Comparison of ENCODE assay signal across 8 mouse cellular contexts in genomic region chr10:20915623-20916045, GRCm38 (mm10). TPM values are rescaled to one million over a fixed set of nuclear protein-coding genes. Genes with fewer than 3 reads are reported as not detected.
DNase-seq lines count a peak whose midpoint lies in the region.

No protein-coding gene starts in this region.

- peak overlapping the region; percentile 27 for H3K27ac ChIP-seq in macrophage

- peak; percentile 53 for DNase-seq in gastrocnemius, adult 18-20 months (ENCODE audit: low spot score)
- no peak for DNase-seq in gastrocnemius, adult 8-10 months (ENCODE audit: low spot score in 2 of 2)
- DNase-seq in right cerebral cortex, postnatal 14 days: peak; percentile 43
- no peak for DNase-seq in right cerebral cortex, adult 2 months (ENCODE audit: low spot score in 2 of 2)
- peak; percentile 9 for DNase-seq in cerebellum, adult 9-11 months
- peak; percentile 78 for DNase-seq in induced T-regulatory cell, adult 2 months (ENCODE audit: low read depth)
- peak; percentile 80 for DNase-seq in testis, postnatal 10 days (ENCODE audit: low spot score)

- H3K4me3 ChIP-seq in macrophage (ENCODE audit: inconsistent target): no peak overlapping the region

- no peaks in the 10 kb centered on the region for H3K79me2 ChIP-seq in macrophage (ENCODE audit: inconsistent target)

- whole genome bisulfite sequencing in macrophage (ENCODE audit: missing documents): 44% methylated on average over 7 of the region's 7 CpGs

- no peaks in the 10 kb centered on the region for H3K36me3 ChIP-seq in macrophage (ENCODE audit: inconsistent target)

RNA-seq across cellular contexts. Expression of gene Ahi1, which starts 36.7 kb away (rescaled TPM):
- under 1 TPM; 0.50 to 0.88 TPM for total RNA-seq in gastrocnemius, adult 18-20 months (2021)
- total RNA-seq in gastrocnemius, adult 8-10 months (2022): under 1 TPM; 0.39 to 0.94 (median 0.54) TPM
- 10 to 100 TPM in 6 of 26 experiments, 1 to 10 TPM in 20; 3.2 to 12.5 (median 8.6) TPM for total RNA-seq in macrophage (2018; cell fraction: chromatin; rRNA removed)
- 1 to 10 TPM; 1.9 to 3.5 (median 2.5) TPM for total RNA-seq in macrophage (2018; cell fraction: cytosol; rRNA removed)
- total RNA-seq in macrophage (2018; cell fraction: nucleus; rRNA removed): 10 to 100 TPM in 1 of 26 experiments, 1 to 10 TPM in 25; 2.8 to 12.0 (median 4.9) TPM
- polyA plus RNA-seq in macrophage (2018): 1.4 to 3.4 TPM (median 2.7 TPM) in 3 replicates

Comparison
In these comparisons a context has a peak if more than half of its experiments do, and no peak if none do; other contexts are left out.
1. DNase-seq: peak in gastrocnemius, adult 18-20 months (single experiment), right cerebral cortex, postnatal 14 days (single experiment), cerebellum, adult 9-11 months (single experiment), induced T-regulatory cell, adult 2 months (single experiment) and testis, postnatal 10 days (single experiment); none in gastrocnemius, adult 8-10 months (0 of 2) and right cerebral cortex, adult 2 months (0 of 2).